Mouse (Mus musculus): ENCODE measurements around the gene Gm884. TPM values are rescaled to one million over a fixed set of nuclear protein-coding genes. Genes with fewer than 3 reads are reported as not detected.

Gene Gm884
- total and polyA plus RNA-seq, 2 experiments from 2014 or later: 0.16 TPM; not detected in 1

DNA sequence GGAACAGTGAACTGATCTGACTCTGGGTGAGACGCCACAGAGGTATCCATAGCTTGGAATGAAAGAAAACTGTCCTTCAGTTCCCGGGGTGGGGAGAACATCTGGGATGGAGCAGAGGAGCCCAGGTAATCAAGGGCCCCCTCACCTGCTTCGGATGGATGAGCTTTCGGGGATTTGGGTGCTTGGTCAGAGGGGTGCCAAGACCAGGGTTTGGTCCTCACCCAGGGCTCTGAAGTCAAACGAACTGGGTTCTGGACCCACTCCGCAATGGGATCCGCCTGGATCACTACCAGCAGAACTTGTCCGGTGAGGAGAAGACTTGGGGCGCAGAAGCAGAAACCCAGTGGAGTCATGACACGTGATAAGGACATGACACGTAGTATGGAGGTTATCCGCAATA lies 116.4 kb downstream of the Gm884 start, which contains the start of gene Lrrc37a:
Gene Lrrc37a, minus strand, starts transcription at position 101 of the 400 bp plus-strand sequence.
- WGBS: 94% methylated on average over 12 of the region's 12 CpGs
- H3K9me3 ChIP-seq (ENCODE audit: low read length): no peaks in the 10 kb centered on the region
- H3K4me3 ChIP-seq (ENCODE audit: low read depth, low read length): no peak within 1 kb of the TSS
- H3K4me2 ChIP-seq (ENCODE audit: low read depth, low read length, poor library complexity, severe bottlenecking): no peak within 1 kb of the TSS
- no peak for ATAC-seq (ENCODE audit: low FRiP score)
- no peaks in the 10 kb centered on the region for H3K4me1 ChIP-seq (ENCODE audit: insufficient read depth, low read length)
- DNase-seq (ENCODE audit: low spot score): no peak
- TF ChIP-seq CTCF (IDR thresholded peaks at IDR 0.05): no peak
- no peak within 1 kb of the TSS for H3K9ac ChIP-seq (replicated peaks; ENCODE audit: low read length, poor library complexity, severe bottlenecking)
- H3K36me3 ChIP-seq (ENCODE audit: insufficient read depth, low read length): no peaks in the 10 kb centered on the region
- no peak within 1 kb of the TSS for H3K27ac ChIP-seq (ENCODE audit: low read depth, low read length)
- no peaks in the 10 kb centered on the region; the same call in 1 of the 2 replicates for H3K27me3 ChIP-seq (ENCODE audit: insufficient read depth, low read length)

Other genes with a start within 250 kb of the Gm884 start
- 7.8 and 9.2 TPM in 2 replicates for gene Plekhm1, start 208.5 kb downstream of the Gm884 start, total RNA-seq (2014; rRNA removed)
- gene Plekhm1, start 208.5 kb downstream of the Gm884 start, polyA plus RNA-seq (2015; fragmentation: Nextera tagmentation; extraction: Ambion mirVana): 5.8 and 6.0 TPM in 2 replicates
- gene Lrrc37a, start 116.5 kb downstream of the Gm884 start, total RNA-seq (2014; rRNA removed): not detected in 2 replicates
- gene Lrrc37a, start 116.5 kb downstream of the Gm884 start, polyA plus RNA-seq (2015; fragmentation: Nextera tagmentation; extraction: Ambion mirVana): not detected in 2 replicates
- not detected in 2 replicates for gene Lyzl6, start 17.8 kb upstream of the Gm884 start, total RNA-seq (2014; rRNA removed)
- not detected in 2 replicates for gene Lyzl6, start 17.8 kb upstream of the Gm884 start, polyA plus RNA-seq (2015; fragmentation: Nextera tagmentation; extraction: Ambion mirVana)
- gene Rprml, start 28.4 kb upstream of the Gm884 start, total RNA-seq (2014; rRNA removed): 10.6 and 11.8 TPM in 2 replicates
- 4.1 and 5.5 TPM in 2 replicates for gene Rprml, start 28.4 kb upstream of the Gm884 start, polyA plus RNA-seq (2015; fragmentation: Nextera tagmentation; extraction: Ambion mirVana)
- gene Gosr2, start 76.8 kb upstream of the Gm884 start, total RNA-seq (2014; rRNA removed): 78.4 and 104 TPM in 2 replicates
- 88.2 and 93.6 TPM in 2 replicates for gene Gosr2, start 76.8 kb upstream of the Gm884 start, polyA plus RNA-seq (2015; fragmentation: Nextera tagmentation; extraction: Ambion mirVana)
- gene Wnt9b, start 128.7 kb upstream of the Gm884 start, total RNA-seq (2014; rRNA removed): 2.6 and 3.2 TPM in 2 replicates
- 1.2 and 1.3 TPM in 2 replicates for gene Wnt9b, start 128.7 kb upstream of the Gm884 start, polyA plus RNA-seq (2015; fragmentation: Nextera tagmentation; extraction: Ambion mirVana)
- 12.5 and 13.2 TPM in 2 replicates for gene Wnt3, start 153.0 kb upstream of the Gm884 start, total RNA-seq (2014; rRNA removed)
- 11.6 and 11.7 TPM in 2 replicates for gene Wnt3, start 153.0 kb upstream of the Gm884 start, polyA plus RNA-seq (2015; fragmentation: Nextera tagmentation; extraction: Ambion mirVana)